Mouse (Mus musculus) midbrain, embryonic 12.5 days (tissue): ENCODE results near the gene Slc22a18. TPM values are rescaled to one million over a fixed set of nuclear protein-coding genes. Genes with fewer than 3 reads are reported as not detected.

Experiments
- ATAC-seq: fragments of 200-750 bp; cut with Nextera tagmentation; 2 replicates; pipeline ENCODE4 v1.8.0; 2017; ENCODE audit warnings: low read depth, moderate TSS enrichment, moderate library complexity; ENCODE audit not compliant: low FRiP score
- H3K27ac ChIP-seq: fragments of 300-500 bp; sonication (generic); replicated peaks from 2 replicates; pipeline ENCODE4 v1.5.1; 2016; ENCODE audit warnings: mild to moderate bottlenecking
- H3K27me3 ChIP-seq: fragments of 300-500 bp; sonication (generic); 2 replicates; pipeline ENCODE4 v1.6.1; 2016; ENCODE audit warnings: mild to moderate bottlenecking
- H3K36me3 ChIP-seq: fragments of 300-500 bp; sonication (generic); 2 replicates; pipeline ENCODE4 v1.6.1; 2016
- H3K4me1 ChIP-seq: fragments of 300-500 bp; sonication (generic); 2 replicates; pipeline ENCODE4 v1.6.1; 2016
- H3K4me2 ChIP-seq: fragments of 300-500 bp; sonication (generic); replicated peaks from 2 replicates; pipeline ENCODE4 v1.6.1; 2016; ENCODE audit warnings: mild to moderate bottlenecking, moderate library complexity
- H3K4me3 ChIP-seq: fragments of 300-500 bp; sonication (generic); 2 replicates; pipeline ENCODE4 v1.5.1; 2016; ENCODE audit warnings: mild to moderate bottlenecking
- H3K9ac ChIP-seq: fragments of 300-500 bp; sonication (generic); replicated peaks from 2 replicates; pipeline ENCODE4 v1.6.1; 2016; ENCODE audit warnings: mild to moderate bottlenecking, moderate library complexity
- H3K9me3 ChIP-seq: fragments of 300-500 bp; sonication (generic); 2 replicates; pipeline ENCODE4 v1.6.1; 2016; ENCODE audit warnings: mild to moderate bottlenecking
- WGBS: fragments of 180-500 bp; shearing (Covaris S2); methylation state at CpG from one replicate; pipeline ENCODE4 v1.1.7; 2016; 5-methylcytosine and 5-hydroxymethylcytosine counted together
- polyA plus RNA-seq: library from polyadenylated mRNA; unstranded; fragments of >200 nt; fragmentation: Nextera tagmentation; extraction: Ambion mirVana; gene quantifications from 2 replicates; pipeline ENCODE4 v1.2.1, GENCODE M21; 2016

Gene Slc22a18
- polyA plus RNA-seq, 1 experiment from 2014 or later = 0.38 TPM

GRCm38 (mm10) chr7:143464811-143465560 is 8.6 kb upstream of the Slc22a18 start:
- Histone ChIP-seq H3K4me2 (peak overlapping the region; percentile 62), H3K9me3 (peaks cover 14% of the 10 kb centered on the region), H3K4me1 (peaks cover 38% of the 10 kb centered on the region), H3K36me3 (no peaks in the 10 kb centered on the region), H3K27ac (no peak overlapping the region), H3K27me3 (peaks cover 55% of the 10 kb centered on the region), H3K9ac (peak overlapping the region; percentile 31; the same call in 1 of the 2 replicates), H3K4me3 (peak overlapping the region; percentile 32)
- ATAC-seq = no peak; the same call in 1 of the 2 replicates
- WGBS = 21% methylated on average over 55 of the region's 56 CpGs

GRCm38 (mm10) chr7:143466099-143466677 is 7.3 kb upstream of the Slc22a18 start:
- no peak overlapping the region for H3K4me2 ChIP-seq
- no peak overlapping the region for H3K27ac ChIP-seq
- no peak overlapping the region for H3K4me3 ChIP-seq
- H3K36me3 ChIP-seq = no peaks in the 10 kb centered on the region
- 0 out of 2 replicates have a peak, but pooled peaks have one; percentile 8 for ATAC-seq
- H3K9me3 ChIP-seq = peaks cover 2% of the 10 kb centered on the region; the same call in 1 of the 2 replicates
- WGBS = 37% methylated on average over 14 of the region's 14 CpGs
- H3K9ac ChIP-seq = no peak overlapping the region
- peaks cover 55% of the 10 kb centered on the region for H3K27me3 ChIP-seq
- peaks cover 38% of the 10 kb centered on the region for H3K4me1 ChIP-seq

- WGBS = 2% methylated on average over 6 of the region's 6 CpGs
- Histone ChIP-seq H3K36me3 (no peaks in the 10 kb centered on the region), H3K4me3 (no peak overlapping the region), H3K27ac (peak overlapping the region; percentile 31; the same call in 1 of the 2 replicates), H3K27me3 (peaks cover 45% of the 10 kb centered on the region), H3K9me3 (no peaks in the 10 kb centered on the region), H3K9ac (no peak overlapping the region), H3K4me1 (peaks cover 35% of the 10 kb centered on the region), H3K4me2 (peak overlapping the region; percentile 22; the same call in 1 of the 2 replicates)
- ATAC-seq = peak; percentile 54
Measured at GRCm38 (mm10) chr7:143467714-143468113, 5.8 kb upstream of the Slc22a18 start.

GRCm38 (mm10) chr7:143469946-143470345 is 3.6 kb upstream of the Slc22a18 start:
- Histone ChIP-seq H3K4me3 (no peak overlapping the region), H3K4me1 (peaks cover 29% of the 10 kb centered on the region), H3K27me3 (peaks cover 33% of the 10 kb centered on the region), H3K9me3 (no peaks in the 10 kb centered on the region), H3K9ac (no peak overlapping the region), H3K4me2 (no peak overlapping the region), H3K36me3 (no peaks in the 10 kb centered on the region), H3K27ac (no peak overlapping the region)
- no peak for ATAC-seq
- 21% methylated on average over 8 of the region's 8 CpGs for WGBS

- Histone ChIP-seq H3K36me3 (no peaks in the 10 kb centered on the region), H3K27me3 (peaks cover 15% of the 10 kb centered on the region; the same call in 1 of the 2 replicates), H3K9ac (no peak overlapping the region), H3K4me1 (peaks cover under 1% of the 10 kb centered on the region; the same call in 1 of the 2 replicates), H3K9me3 (no peaks in the 10 kb centered on the region), H3K4me3 (no peak overlapping the region), H3K27ac (no peak overlapping the region), H3K4me2 (no peak overlapping the region)
- 39% methylated on average over 10 of the region's 10 CpGs for WGBS
- no peak for ATAC-seq
Measured at GRCm38 (mm10) chr7:143474811-143475210, 1.3 kb downstream of the Slc22a18 start.

- Histone ChIP-seq H3K9ac (no peak overlapping the region), H3K36me3 (no peaks in the 10 kb centered on the region), H3K4me2 (no peak overlapping the region), H3K27me3 (peaks cover 18% of the 10 kb centered on the region; the same call in 1 of the 2 replicates), H3K4me1 (no peaks in the 10 kb centered on the region), H3K9me3 (no peaks in the 10 kb centered on the region), H3K4me3 (no peak overlapping the region), H3K27ac (no peak overlapping the region)
- ATAC-seq = no peak
- 72% methylated on average over 11 of the region's 11 CpGs for WGBS
Measured at GRCm38 (mm10) chr7:143475876-143476275, 2.3 kb downstream of the Slc22a18 start.

GRCm38 (mm10) chr7:143476702-143477335 is 3.3 kb downstream of the Slc22a18 start:
- Histone ChIP-seq H3K27ac (no peak overlapping the region), H3K27me3 (peaks cover 23% of the 10 kb centered on the region; the same call in 1 of the 2 replicates), H3K4me2 (no peak overlapping the region), H3K4me1 (no peaks in the 10 kb centered on the region), H3K4me3 (no peak overlapping the region), H3K36me3 (no peaks in the 10 kb centered on the region), H3K9ac (no peak overlapping the region), H3K9me3 (no peaks in the 10 kb centered on the region)
- WGBS = 90% methylated on average over 3 of the region's 3 CpGs
- no peak for ATAC-seq

- no peak for ATAC-seq
- Histone ChIP-seq H3K4me1 (peaks cover 5% of the 10 kb centered on the region), H3K27me3 (peaks cover 23% of the 10 kb centered on the region; the same call in 1 of the 2 replicates), H3K9ac (no peak overlapping the region), H3K4me3 (no peak overlapping the region), H3K9me3 (no peaks in the 10 kb centered on the region), H3K4me2 (no peak overlapping the region), H3K27ac (no peak overlapping the region), H3K36me3 (no peaks in the 10 kb centered on the region)
- 88% methylated on average over 5 of the region's 5 CpGs for WGBS
Measured at GRCm38 (mm10) chr7:143477800-143478199, 4.3 kb downstream of the Slc22a18 start.

- ATAC-seq = no peak
- Histone ChIP-seq H3K4me3 (no peak overlapping the region), H3K27me3 (peaks cover 22% of the 10 kb centered on the region; the same call in 1 of the 2 replicates), H3K27ac (no peak overlapping the region), H3K4me1 (peaks cover 7% of the 10 kb centered on the region), H3K9me3 (no peaks in the 10 kb centered on the region), H3K4me2 (no peak overlapping the region), H3K36me3 (no peaks in the 10 kb centered on the region), H3K9ac (no peak overlapping the region)
- 36% methylated on average over 13 of the region's 13 CpGs for WGBS
Measured at GRCm38 (mm10) chr7:143480498-143480897, 7.0 kb downstream of the Slc22a18 start.

GRCm38 (mm10) chr7:143481806-143482387 is 8.4 kb downstream of the Slc22a18 start:
- ATAC-seq = no peak
- H3K9me3 ChIP-seq = no peaks in the 10 kb centered on the region
- H3K9ac ChIP-seq = no peak overlapping the region
- H3K4me3 ChIP-seq = no peak overlapping the region
- no peak overlapping the region for H3K27ac ChIP-seq
- no peaks in the 10 kb centered on the region for H3K36me3 ChIP-seq
- H3K4me1 ChIP-seq = peaks cover 7% of the 10 kb centered on the region
- no peak overlapping the region for H3K4me2 ChIP-seq
- WGBS = 55% methylated on average over 5 of the region's 5 CpGs
- peaks cover 17% of the 10 kb centered on the region; the same call in 1 of the 2 replicates for H3K27me3 ChIP-seq

GRCm38 (mm10) chr7:143482541-143482940 is 9.0 kb downstream of the Slc22a18 start:
- Histone ChIP-seq H3K9ac (no peak overlapping the region), H3K36me3 (no peaks in the 10 kb centered on the region), H3K4me2 (no peak overlapping the region), H3K27ac (no peak overlapping the region), H3K9me3 (no peaks in the 10 kb centered on the region), H3K4me1 (peaks cover 7% of the 10 kb centered on the region), H3K27me3 (peaks cover 12% of the 10 kb centered on the region; the same call in 1 of the 2 replicates), H3K4me3 (no peak overlapping the region)
- no peak for ATAC-seq
- 13% methylated on average over 6 of the region's 6 CpGs for WGBS
